ENCODE assay signal across 10 mouse cellular contexts in genomic region chr16:87567572-87567971, GRCm38 (mm10). TPM values are rescaled to one million over a fixed set of nuclear protein-coding genes. Genes with fewer than 3 reads are reported as not detected.
DNase-seq lines count a peak whose midpoint lies in the region; ATAC-seq lines count a peak whose summit lies in the region.
"Had no signal": no experiment of that assay in that cellular context is flagged by ENCODE, and none has a peak within 500 bp of the region (broad histone marks: within the 10 kb centered on the region; RNA-seq: fewer than 3 reads in every experiment).

No protein-coding gene starts in this region.

- H3K36me3 ChIP-seq in midbrain, embryonic 16.5 days (ENCODE audit: control insufficient read depth, insufficient read depth, low read length), result no peaks in the 10 kb centered on the region
- H3K36me3 ChIP-seq: heart, embryonic 15.5 days; midbrain, embryonic 12.5 days had no signal

- ATAC-seq in frontal cortex, adult (ENCODE audit: low TSS enrichment), result peak; percentile 83
- no peak for ATAC-seq in midbrain, embryonic 16.5 days

- peak; percentile 14 for DNase-seq in thymus, postnatal 14 days
- no peak for DNase-seq in thymus, postnatal 36 days
- DNase-seq in left cerebral cortex, adult 8-10 months (ENCODE audit: low spot score in 2 of 2), result peak; percentile 7 to 64
- peak; percentile 72 for DNase-seq in telencephalon, adult 2 months (ENCODE audit: low read depth, low spot score)
- no peak for DNase-seq in embryo, embryonic 9.5 days (ENCODE audit: extremely low spot score)
- no peak for DNase-seq in adrenal gland, postnatal 14 days

- H3K27ac ChIP-seq in midbrain, embryonic 16.5 days (ENCODE audit: low read length), result no peak overlapping the region
- H3K27ac ChIP-seq: heart, embryonic 15.5 days; midbrain, embryonic 12.5 days had no signal

- H3K9me3 ChIP-seq in midbrain, embryonic 16.5 days (replicated peaks; ENCODE audit: control insufficient read depth, low read length, poor library complexity, severe bottlenecking), result no peaks in the 10 kb centered on the region
- H3K9me3 ChIP-seq: heart, embryonic 15.5 days; midbrain, embryonic 12.5 days had no signal

- H3K9ac ChIP-seq in midbrain, embryonic 16.5 days (ENCODE audit: low read depth, low read length), result no peak overlapping the region
- H3K9ac ChIP-seq: heart, embryonic 15.5 days; midbrain, embryonic 12.5 days had no signal

- no peak overlapping the region for H3K4me2 ChIP-seq in midbrain, embryonic 16.5 days (ENCODE audit: low read length)
- H3K4me2 ChIP-seq: heart, embryonic 15.5 days; midbrain, embryonic 12.5 days had no signal

- H3K4me1 ChIP-seq in midbrain, embryonic 16.5 days (ENCODE audit: control insufficient read depth, insufficient read depth, low read length), result no peaks in the 10 kb centered on the region
- H3K4me1 ChIP-seq: heart, embryonic 15.5 days; midbrain, embryonic 12.5 days had no signal

- no peak overlapping the region for H3K4me3 ChIP-seq in midbrain, embryonic 16.5 days (ENCODE audit: low read depth, low read length)
- H3K4me3 ChIP-seq: heart, embryonic 15.5 days; midbrain, embryonic 12.5 days had no signal

- no peaks in the 10 kb centered on the region for H3K27me3 ChIP-seq in midbrain, embryonic 16.5 days (ENCODE audit: control insufficient read depth, insufficient read depth, low read depth, low read length)
- H3K27me3 ChIP-seq: heart, embryonic 15.5 days; midbrain, embryonic 12.5 days had no signal

- whole genome bisulfite sequencing in midbrain, embryonic 16.5 days, result 84% methylated on average over 13 of the region's 13 CpGs

RNA-seq across cellular contexts. Expression of gene Map3k7cl, which starts 14.4 kb away (rescaled TPM):
- under 1 TPM in 3 of 4 experiments, not detected in 1; 0.46 to 0.59 (median 0.53) TPM for total RNA-seq in left cerebral cortex, adult 8-10 months (2022)
- polyA plus RNA-seq in midbrain, embryonic 16.5 days (2015; fragmentation: Nextera tagmentation; extraction: Ambion mirVana), result not detected in 2 replicates
- total RNA-seq in adrenal gland, postnatal 14 days (2021), result 1.2 and 2.3 TPM in 2 replicates
- polyA plus RNA-seq: midbrain, embryonic 12.5 days had no signal

Comparison
In these comparisons a context has a peak if more than half of its experiments do, and no peak if none do; other contexts are left out.
1. DNase-seq: peak in thymus, postnatal 14 days (single experiment), left cerebral cortex, adult 8-10 months (2 of 2) and telencephalon, adult 2 months (single experiment); none in thymus, postnatal 36 days (0 of 2), embryo, embryonic 9.5 days (single experiment) and adrenal gland, postnatal 14 days (single experiment).